Mouse (Mus musculus) gonadal fat pad, adult 2 months (tissue): ENCODE results near the gene Fez2. TPM values are rescaled to one million over a fixed set of nuclear protein-coding genes. Genes with fewer than 3 reads are reported as not detected.

ENCODE experiments used
- DNase-seq: peaks from one replicate; pipeline ENCODE4 v3.0.0-alpha.2; 2012; ENCODE audit warnings: low read depth
- polyA plus RNA-seq: library from polyadenylated mRNA; depleted of rRNA; stranded (reverse); fragments of >200 nt; gene quantifications from 2 replicates; pipeline ENCODE4 v1.2.3, GENCODE M21; 2012

Fez2 gene
- polyA plus RNA-seq, 1 experiment = 35.7 TPM

GRCm38 (mm10) chr17:78368481-78368880 lies 49.5 kb downstream of the Fez2 start:
- DNase-seq = no peak

GRCm38 (mm10) chr17:78366070-78366469 lies 51.9 kb downstream of the Fez2 start:
- DNase-seq = no peak

DNA sequence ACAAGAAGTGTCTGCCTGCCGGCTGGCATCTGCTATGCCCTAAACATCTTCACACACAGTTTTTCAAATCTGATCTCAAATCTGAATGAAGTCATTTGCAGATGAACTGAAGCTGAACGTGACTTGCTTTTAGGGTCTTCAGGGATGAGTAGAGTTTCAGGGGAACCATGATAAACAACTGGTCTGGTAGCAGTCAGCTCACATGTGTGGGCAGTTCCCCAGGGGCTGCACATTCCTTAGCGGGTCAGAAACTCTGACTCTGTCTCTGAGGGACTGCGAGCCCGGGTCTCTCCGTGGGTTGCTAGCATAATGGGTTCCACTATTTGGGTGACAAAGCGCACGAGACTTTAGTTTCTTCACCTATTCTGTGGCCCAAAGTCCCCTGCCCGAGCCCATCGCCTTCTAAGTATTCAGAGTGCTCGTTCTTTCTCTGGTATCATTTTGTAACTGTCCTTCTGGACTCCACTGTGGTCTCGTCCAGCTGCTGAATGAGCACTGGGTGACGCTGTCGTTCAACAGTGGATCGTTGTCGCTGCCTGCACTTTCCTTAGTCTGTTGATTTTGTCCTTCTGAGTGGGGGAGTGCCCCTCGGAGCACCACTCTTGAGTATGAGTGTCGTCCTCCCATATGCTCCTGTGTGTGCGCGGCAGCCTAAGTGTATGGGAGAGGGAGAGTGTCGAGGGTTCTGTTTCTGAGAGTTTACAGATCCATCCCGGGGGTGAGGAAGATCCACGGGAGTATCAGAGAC lies 53.2 kb downstream of the Fez2 start:
- no peak for DNase-seq

GRCm38 (mm10) chr17:78361939-78362728 lies 55.8 kb downstream of the Fez2 start:
- no peak for DNase-seq

- no peak for DNase-seq
These were observed 59.7 kb downstream of the Fez2 start for GRCm38 (mm10) chr17:78358251-78358726.

DNA sequence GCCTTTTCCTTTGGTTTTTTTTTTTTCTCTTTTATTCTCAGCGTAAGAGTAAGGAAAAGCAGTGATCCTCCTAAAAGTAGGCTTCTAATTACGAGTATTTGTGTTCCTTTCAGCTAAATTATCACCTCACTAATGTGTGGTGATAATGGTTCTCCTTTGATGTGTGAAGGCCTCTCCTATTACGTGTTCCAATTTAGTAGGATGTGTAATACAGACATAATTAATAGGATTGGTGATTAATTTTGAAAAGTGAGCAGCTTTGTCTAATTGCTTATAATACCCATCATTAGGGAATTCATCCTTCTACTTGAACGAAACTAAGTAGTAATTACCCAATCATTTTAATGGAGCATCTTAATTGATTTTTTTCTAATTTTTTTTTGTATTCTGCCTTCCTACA lies 60.2 kb downstream of the Fez2 start:
- no peak for DNase-seq

- DNase-seq = no peak
These were observed 62.3 kb downstream of the Fez2 start for GRCm38 (mm10) chr17:78355611-78356010.

DNA sequence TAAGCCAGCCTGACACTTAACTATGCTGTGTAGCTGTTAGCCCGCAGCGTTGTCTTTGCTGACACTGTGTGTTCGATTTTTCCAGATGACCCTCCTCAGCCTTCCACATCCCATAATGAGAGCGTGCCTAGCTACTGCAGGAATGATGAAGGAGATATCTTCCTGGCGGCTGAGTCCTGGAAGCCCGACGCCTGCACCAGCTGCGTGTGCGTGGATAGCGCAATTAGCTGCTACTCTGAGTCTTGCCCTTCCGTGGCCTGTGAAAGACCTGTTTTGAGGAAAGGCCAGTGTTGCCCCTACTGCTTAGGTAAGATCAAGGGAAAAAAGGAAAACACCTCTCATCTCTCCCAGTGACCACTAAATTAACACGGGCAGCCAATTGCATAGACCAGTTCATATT lies 63.1 kb downstream of the Fez2 start:
- DNase-seq = no peak

DNA sequence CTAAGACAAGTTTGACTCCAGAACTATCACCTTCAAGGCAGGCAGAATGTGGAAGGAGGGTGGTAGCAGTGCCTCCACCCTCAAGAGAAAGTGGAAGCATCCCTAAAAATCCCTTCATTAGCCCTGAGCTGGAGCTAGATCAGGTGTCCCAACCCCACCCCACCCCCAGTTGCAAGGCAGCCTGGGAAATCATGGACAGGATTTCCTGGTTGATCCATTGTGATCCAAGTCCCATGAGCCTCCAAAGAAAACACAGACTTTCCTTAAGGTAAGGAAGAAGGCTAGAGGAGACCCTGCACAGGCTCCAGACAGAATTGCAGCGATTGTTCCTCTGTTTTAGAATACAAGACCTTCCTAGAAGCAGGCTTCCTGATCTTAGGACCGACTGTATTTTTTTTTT lies 63.5 kb downstream of the Fez2 start:
- no peak for DNase-seq

DNA sequence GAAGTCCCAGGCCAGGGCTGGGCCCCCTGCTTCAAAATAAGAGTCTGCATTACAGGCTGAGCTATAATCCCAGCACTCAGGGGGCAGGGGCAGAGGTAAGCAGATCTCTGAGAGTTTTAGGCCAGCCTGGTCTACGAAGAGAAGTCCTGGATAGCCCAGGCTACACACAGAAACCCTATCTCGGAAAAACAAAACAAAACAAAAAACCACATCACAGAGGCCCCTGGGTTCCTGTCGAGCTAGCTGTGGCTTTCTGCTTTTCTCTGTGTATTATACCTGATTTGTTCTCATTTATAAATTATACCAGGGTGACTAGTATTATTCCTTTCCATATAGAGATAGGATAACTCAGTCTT lies 65.5 kb downstream of the Fez2 start:
- DNase-seq = no peak

GRCm38 (mm10) chr17:78351676-78352499 lies 66.1 kb downstream of the Fez2 start:
- no peak for DNase-seq

GRCm38 (mm10) chr17:78347111-78347801 lies 70.7 kb downstream of the Fez2 start:
- no peak for DNase-seq

DNA sequence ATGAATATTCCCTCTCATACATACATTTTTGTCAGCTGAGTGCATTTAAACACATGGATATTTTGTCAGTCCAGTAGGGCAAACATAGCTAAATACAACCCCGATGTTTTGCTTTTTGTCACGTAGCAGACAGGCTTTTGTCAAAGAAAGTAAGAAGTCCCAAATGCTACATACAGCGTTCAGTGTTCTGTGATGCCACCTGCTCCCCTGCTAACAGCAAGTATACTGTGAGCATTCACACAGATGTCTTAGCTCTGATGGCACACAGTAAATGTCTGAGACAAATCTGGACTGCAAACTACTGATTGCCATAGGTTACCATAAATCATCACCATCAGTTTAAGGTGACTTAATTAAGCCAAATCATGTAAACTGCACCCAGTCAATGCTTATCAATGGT lies 74.3 kb downstream of the Fez2 start:
- no peak for DNase-seq

GRCm38 (mm10) chr17:78335250-78335649 lies 82.7 kb downstream of the Fez2 start:
- no peak for DNase-seq

- DNase-seq = no peak
These were observed 84.7 kb downstream of the Fez2 start for GRCm38 (mm10) chr17:78333275-78333674.

- no peak for DNase-seq
These were observed 86.5 kb downstream of the Fez2 start for GRCm38 (mm10) chr17:78331438-78331837.

DNA sequence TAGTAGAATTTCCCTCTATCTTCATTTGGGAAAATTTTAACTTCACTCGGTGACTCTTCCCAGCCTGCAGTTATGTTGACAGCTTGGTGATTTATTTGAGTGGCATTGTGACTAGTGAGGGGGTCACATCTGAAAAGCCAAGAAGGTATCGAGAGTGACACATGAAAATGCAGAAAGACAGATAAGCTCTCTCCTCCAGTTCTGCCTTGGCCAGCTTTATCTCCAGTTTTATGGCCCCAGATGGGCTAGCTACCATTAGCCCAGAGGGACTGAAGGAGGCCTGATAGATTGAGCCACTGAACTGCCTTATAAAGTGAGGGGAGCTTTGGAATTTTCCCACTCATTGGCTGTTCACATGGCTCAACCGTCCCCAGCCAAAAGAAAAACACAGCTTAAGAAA lies 89.7 kb downstream of the Fez2 start:
- no peak for DNase-seq

GRCm38 (mm10) chr17:78327187-78327586 lies 90.8 kb downstream of the Fez2 start:
- DNase-seq = no peak

DNA sequence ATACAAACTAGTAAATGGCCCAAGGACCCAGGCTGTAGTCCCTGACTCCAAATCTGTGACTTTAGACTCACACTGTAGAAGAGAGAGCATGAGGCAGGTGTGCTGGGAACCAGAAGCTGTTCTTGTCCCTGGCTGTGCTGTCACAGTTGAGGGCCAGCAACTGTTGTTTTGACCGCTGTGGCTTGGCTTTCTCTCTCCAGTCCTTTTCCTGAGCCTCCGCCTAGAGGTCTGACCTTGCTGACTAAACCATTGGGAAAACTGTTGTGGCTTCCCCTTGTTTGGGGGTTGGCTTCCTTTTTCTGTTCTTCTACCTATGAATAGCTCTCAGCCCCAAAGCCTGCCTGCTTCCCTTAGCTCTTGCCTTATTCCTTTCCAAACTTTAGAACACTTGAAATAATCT lies 91.6 kb downstream of the Fez2 start:
- DNase-seq = no peak

- no peak for DNase-seq
These were observed 92.1 kb downstream of the Fez2 start for GRCm38 (mm10) chr17:78325761-78326332.
